Mouse (Mus musculus) liver, embryonic 14.5 days (tissue): ENCODE data around the gene Cacng1. TPM values are rescaled to one million over a fixed set of nuclear protein-coding genes. Genes with fewer than 3 reads are reported as not detected.

ENCODE experiments used
- ATAC-seq: fragments of 200-750 bp; cut with Nextera tagmentation; 2 replicates; pipeline ENCODE4 v1.8.0; 2017; ENCODE audit warnings: moderate number of reproducible peaks, mild to moderate bottlenecking, moderate library complexity; ENCODE audit not compliant: insufficient read depth
- DNase-seq, 3 experiments: peaks; one replicate each; pipeline ENCODE4 v3.0.0-alpha.2; 2012 to 2013; ENCODE audit warnings: low read depth in 3 of 3, low spot score in 3 of 3
- H3K27ac ChIP-seq: fragments of 300-500 bp; sonication (generic); 2 replicates; pipeline ENCODE4 v1.5.1; 2014; ENCODE audit warnings: moderate library complexity, mild to moderate bottlenecking, control low read depth, inconsistent platforms
- H3K27me3 ChIP-seq: fragments of 300-500 bp; sonication (generic); 2 replicates; pipeline ENCODE4 v1.6.1; 2014; ENCODE audit warnings: mild to moderate bottlenecking, low read length, moderate library complexity; ENCODE audit not compliant: control insufficient read depth, insufficient read depth
- H3K36me3 ChIP-seq: fragments of 300-500 bp; sonication (generic); replicated peaks from 2 replicates; pipeline ENCODE4 v1.6.1; 2014; ENCODE audit warnings: low read depth; ENCODE audit not compliant: control insufficient read depth, insufficient read depth
- H3K4me1 ChIP-seq, 2 experiments: fragments of 200-500 bp in 1 of 2; fragments of 300-500 bp in 1 of 2; sonication (generic) in 1 of 2; replicated peaks; 2 replicates each; pipeline ENCODE4 v1.6.1; 2012 to 2014; ENCODE audit warnings: antibody characterized with exemption in 1 of 2, inconsistent platforms in 1 of 2, low read length in 1 of 2; ENCODE audit not compliant: control insufficient read depth in 2 of 2, insufficient read depth in 2 of 2
- H3K4me2 ChIP-seq: fragments of 300-500 bp; sonication (generic); 2 replicates; pipeline ENCODE4 v1.6.1; 2014; ENCODE audit warnings: low read depth, mild to moderate bottlenecking, control low read depth, moderate library complexity
- H3K4me3 ChIP-seq, 2 experiments: fragments of 200-500 bp in 1 of 2; fragments of 300-500 bp in 1 of 2; sonication (generic) in 1 of 2; 2 replicates each; pipeline ENCODE4 v1.5.1; 2012 to 2014; ENCODE audit warnings: low read depth in 2 of 2, low read length in 2 of 2, mild to moderate bottlenecking in 2 of 2, control low read depth in 1 of 2, inconsistent platforms in 1 of 2, moderate library complexity in 1 of 2; ENCODE audit not compliant: insufficient read depth in 1 of 2
- H3K9ac ChIP-seq: fragments of 300-500 bp; sonication (generic); replicated peaks from 2 replicates; pipeline ENCODE4 v1.6.1; 2014; ENCODE audit warnings: mild to moderate bottlenecking, control low read depth, moderate library complexity
- H3K9me3 ChIP-seq: fragments of 300-500 bp; sonication (generic); 2 replicates; pipeline ENCODE4 v1.6.1; 2016; ENCODE audit warnings: low read length, mixed read lengths; ENCODE audit not compliant: control insufficient read depth
- CTCF ChIP-seq: IDR thresholded peaks from 2 replicates; pipeline ENCODE4 v1.5.1; 2016; ENCODE audit warnings: antibody characterized with exemption, low read depth, control low read depth
- EP300 ChIP-seq: IDR thresholded peaks from 2 replicates; pipeline ENCODE4 v1.6.1; 2016; ENCODE audit warnings: antibody characterized with exemption, low read depth
- WGBS: fragments of 180-500 bp; shearing (Covaris S2); extraction: QIAGEN DNeasy Blood & Tissue Kit; methylation state at CpG from one replicate; pipeline ENCODE4 v1.1.7; 2014; ENCODE audit not compliant: insufficient replicate concordance; 5-methylcytosine and 5-hydroxymethylcytosine counted together
- polyA plus RNA-seq, 2 experiments: library from polyadenylated mRNA; depleted of rRNA in 1 of 2; stranded (reverse) in 1 of 2; unstranded in 1 of 2; fragments of >200 nt; fragmentation: Nextera tagmentation in 1 of 2; extraction: Ambion mirVana in 1 of 2; gene quantifications; 2 replicates each; pipeline versions ENCODE4 v1.2.1 to v1.2.3; 2012 to 2014

Cacng1 gene
- polyA plus RNA-seq, 2 experiments: not detected

GRCm38 (mm10) chr11:107668977-107669376 is 47.3 kb downstream of the Cacng1 start:
- Histone ChIP-seq H3K9ac (no peak overlapping the region), H3K4me1 (no peaks in the 10 kb centered on the region), H3K27ac (no peak overlapping the region), H3K36me3 (peaks cover 21% of the 10 kb centered on the region), H3K4me2 (no peak overlapping the region), H3K9me3 (no peaks in the 10 kb centered on the region), H3K4me3 (no peak overlapping the region), H3K27me3 (no peaks in the 10 kb centered on the region)
- no peak for DNase-seq
- no peak for ATAC-seq
- 72% methylated on average over 4 of the region's 4 CpGs for WGBS
- TF ChIP-seq CTCF (no peak), EP300 (no peak)

GRCm38 (mm10) chr11:107668223-107668622 is 48.1 kb downstream of the Cacng1 start:
- H3K27me3 ChIP-seq: no peaks in the 10 kb centered on the region
- WGBS: 75% methylated on average over 6 of the region's 6 CpGs
- no peaks in the 10 kb centered on the region for H3K4me1 ChIP-seq
- H3K27ac ChIP-seq: no peak overlapping the region
- TF ChIP-seq CTCF (no peak), EP300 (no peak)
- no peak overlapping the region for H3K4me3 ChIP-seq
- H3K4me2 ChIP-seq: no peak overlapping the region
- H3K36me3 ChIP-seq: peaks cover 21% of the 10 kb centered on the region
- ATAC-seq (no peak), DNase-seq (no peak)
- no peaks in the 10 kb centered on the region for H3K9me3 ChIP-seq
- no peak overlapping the region for H3K9ac ChIP-seq

GRCm38 (mm10) chr11:107667542-107667941 is 48.8 kb downstream of the Cacng1 start:
- 72% methylated on average over 2 of the region's 2 CpGs for WGBS

GRCm38 (mm10) chr11:107662666-107663065 is 53.7 kb downstream of the Cacng1 start:
- 85% methylated on average over 5 of the region's 5 CpGs for WGBS
- Histone ChIP-seq H3K9me3 (no peaks in the 10 kb centered on the region), H3K27me3 (no peaks in the 10 kb centered on the region), H3K4me3 (no peak overlapping the region), H3K27ac (no peak overlapping the region), H3K4me1 (no peaks in the 10 kb centered on the region), H3K4me2 (no peak overlapping the region), H3K36me3 (peaks cover 10% of the 10 kb centered on the region), H3K9ac (no peak overlapping the region)
- DNase-seq (no peak), ATAC-seq (no peak)
- no peak for TF ChIP-seq CTCF
- TF ChIP-seq EP300: no peak

More at GRCm38 (mm10) chr11:107667542-107667941, 48.8 kb downstream of the Cacng1 start:
- Histone ChIP-seq H3K4me1 (no peaks in the 10 kb centered on the region), H3K27ac (no peak overlapping the region), H3K4me3 (no peak overlapping the region), H3K36me3 (peaks cover 20% of the 10 kb centered on the region), H3K4me2 (no peak overlapping the region), H3K9ac (no peak overlapping the region), H3K27me3 (no peaks in the 10 kb centered on the region), H3K9me3 (no peaks in the 10 kb centered on the region)
- ATAC-seq (no peak), DNase-seq (no peak)
- TF ChIP-seq CTCF (no peak), EP300 (no peak)

GRCm38 (mm10) chr11:107660452-107660851 is 55.9 kb downstream of the Cacng1 start:
- no peak for TF ChIP-seq CTCF
- no peak for TF ChIP-seq EP300
- H3K4me2 ChIP-seq: no peak overlapping the region
- ATAC-seq (no peak), DNase-seq (no peak)
- H3K36me3 ChIP-seq: peaks cover 6% of the 10 kb centered on the region
- no peak overlapping the region for H3K9ac ChIP-seq
- H3K4me3 ChIP-seq: no peak overlapping the region
- no peaks in the 10 kb centered on the region for H3K9me3 ChIP-seq
- no peak overlapping the region for H3K27ac ChIP-seq
- H3K4me1 ChIP-seq: no peaks in the 10 kb centered on the region
- H3K27me3 ChIP-seq: no peaks in the 10 kb centered on the region
- WGBS: 85% methylated on average over 4 of the region's 4 CpGs
